Mouse (Mus musculus): ENCODE data around the gene Cacna2d2.

The Cacna2d2 gene

GRCm38 (mm10) chr9:107453151-107453550 lies 53.7 kb downstream of the Cacna2d2 start:
- no peak for DNase-seq (ENCODE audit: low spot score in 2 of 2)

- DNase-seq (ENCODE audit: low spot score in 2 of 2) = peak; percentile 67 to 69
Measured at GRCm38 (mm10) chr9:107456667-107457066, 57.3 kb downstream of the Cacna2d2 start.

- no peak for DNase-seq (ENCODE audit: low spot score in 2 of 2)
Measured at GRCm38 (mm10) chr9:107462907-107463306, 63.5 kb downstream of the Cacna2d2 start.

- DNase-seq (ENCODE audit: low spot score in 2 of 2) = peak; percentile 69 to 79
Measured at GRCm38 (mm10) chr9:107463509-107463908, 64.1 kb downstream of the Cacna2d2 start.

GRCm38 (mm10) chr9:107464130-107464529 lies 64.7 kb downstream of the Cacna2d2 start:
- DNase-seq (ENCODE audit: low spot score in 2 of 2) = no peak

GRCm38 (mm10) chr9:107465657-107466056 lies 66.2 kb downstream of the Cacna2d2 start:
- DNase-seq (ENCODE audit: low spot score in 2 of 2) = no peak

- DNase-seq (ENCODE audit: low spot score in 2 of 2) = no peak
Measured at GRCm38 (mm10) chr9:107469213-107469795, 69.9 kb downstream of the Cacna2d2 start.

GRCm38 (mm10) chr9:107470427-107470826 lies 71.0 kb downstream of the Cacna2d2 start:
- DNase-seq (ENCODE audit: low spot score in 2 of 2) = no peak

- DNase-seq (ENCODE audit: low spot score in 2 of 2) = no peak
Measured at GRCm38 (mm10) chr9:107474016-107474415, 74.6 kb downstream of the Cacna2d2 start.

GRCm38 (mm10) chr9:107478979-107479378 lies 79.6 kb downstream of the Cacna2d2 start:
- no peak for DNase-seq (ENCODE audit: low spot score in 2 of 2)

GRCm38 (mm10) chr9:107479593-107479992 lies 80.2 kb downstream of the Cacna2d2 start:
- no peak for DNase-seq (ENCODE audit: low spot score in 2 of 2)

GRCm38 (mm10) chr9:107480477-107481069 lies 81.2 kb downstream of the Cacna2d2 start:
- DNase-seq (ENCODE audit: low spot score in 2 of 2) = no peak

- no peak for DNase-seq (ENCODE audit: low spot score in 2 of 2)
Measured at GRCm38 (mm10) chr9:107481340-107481739, 81.9 kb downstream of the Cacna2d2 start.

- DNase-seq (ENCODE audit: low spot score in 2 of 2) = no peak
Measured at GRCm38 (mm10) chr9:107482004-107482403, 82.6 kb downstream of the Cacna2d2 start.

GRCm38 (mm10) chr9:107482770-107483169 lies 83.4 kb downstream of the Cacna2d2 start:
- no peak for DNase-seq (ENCODE audit: low spot score in 2 of 2)

- DNase-seq (ENCODE audit: low spot score in 2 of 2) = no peak
Measured at GRCm38 (mm10) chr9:107483714-107484113, 84.3 kb downstream of the Cacna2d2 start.

- peak in 1 of 2 experiments; percentile 42 for DNase-seq (ENCODE audit: low spot score in 2 of 2)
Measured at GRCm38 (mm10) chr9:107484302-107484701, 84.9 kb downstream of the Cacna2d2 start.

- no peak for DNase-seq (ENCODE audit: low spot score in 2 of 2)
Measured at GRCm38 (mm10) chr9:107484766-107485165, 85.4 kb downstream of the Cacna2d2 start.

- DNase-seq (ENCODE audit: low spot score in 2 of 2) = no peak
Measured at GRCm38 (mm10) chr9:107486086-107486485, 86.7 kb downstream of the Cacna2d2 start.

- DNase-seq (ENCODE audit: low spot score in 2 of 2) = no peak
Measured at GRCm38 (mm10) chr9:107486507-107487225, 87.3 kb downstream of the Cacna2d2 start.

- DNase-seq (ENCODE audit: low spot score in 2 of 2) = no peak
Measured at GRCm38 (mm10) chr9:107490146-107490545, 90.7 kb downstream of the Cacna2d2 start.

- DNase-seq (ENCODE audit: low spot score in 2 of 2) = no peak
Measured at GRCm38 (mm10) chr9:107490625-107491024, 91.2 kb downstream of the Cacna2d2 start.

GRCm38 (mm10) chr9:107493511-107493910 lies 94.1 kb downstream of the Cacna2d2 start:
- no peak for DNase-seq (ENCODE audit: low spot score in 2 of 2)

Data from frontal cortex, postnatal 14 days (tissue).